Mouse (Mus musculus) liver, adult 2 months (tissue): ENCODE measurements around the gene Tfb2m. TPM values are rescaled to one million over a fixed set of nuclear protein-coding genes. Genes with fewer than 3 reads are reported as not detected.

Experiments used
- DNase-seq: peaks from one replicate; pipeline ENCODE4 v3.0.0-alpha.2; 2011; ENCODE audit warnings: low read depth, low spot score; ENCODE audit errors: extremely low read depth
- H3K27ac ChIP-seq: fragments of 200-500 bp; replicated peaks from 2 replicates; pipeline ENCODE4 v1.5.1; 2012; ENCODE audit warnings: low read depth, mild to moderate bottlenecking, control low read depth, inconsistent platforms, low read length; ENCODE audit not compliant: insufficient read depth
- H3K27me3 ChIP-seq: fragments of 200-500 bp; 2 replicates; pipeline ENCODE4 v1.6.1; 2012; ENCODE audit warnings: mild to moderate bottlenecking, moderate library complexity, low read length, inconsistent platforms; ENCODE audit not compliant: control insufficient read depth, insufficient read depth
- H3K36me3 ChIP-seq: fragments of 200-500 bp; 2 replicates; pipeline ENCODE4 v1.6.1; 2012; ENCODE audit warnings: low read length, inconsistent platforms; ENCODE audit not compliant: control insufficient read depth, insufficient read depth
- H3K4me1 ChIP-seq: fragments of 200-500 bp; 2 replicates; pipeline ENCODE4 v1.6.1; 2011; ENCODE audit warnings: low read length; ENCODE audit not compliant: control insufficient read depth, insufficient read depth
- H3K4me3 ChIP-seq: fragments of 200-500 bp; 2 replicates; pipeline ENCODE4 v1.5.1; 2011; ENCODE audit warnings: low read depth, mild to moderate bottlenecking, control low read depth, low read length, moderate library complexity; ENCODE audit not compliant: insufficient read depth
- H3K79me2 ChIP-seq: fragments of 200-500 bp; 2 replicates; pipeline ENCODE4 v1.6.1; 2012; ENCODE audit warnings: inconsistent platforms, mild to moderate bottlenecking, low read length, moderate library complexity; ENCODE audit not compliant: control insufficient read depth, insufficient read depth
- H3K9ac ChIP-seq: fragments of 200-500 bp; 2 replicates; pipeline ENCODE4 v1.6.1; 2012; ENCODE audit warnings: low read depth, mild to moderate bottlenecking, control low read depth, inconsistent platforms, low read length
- CTCF ChIP-seq: fragments of 200-500 bp; IDR thresholded peaks from 2 replicates; pipeline ENCODE4 v1.5.1; 2011; ENCODE audit warnings: low read depth, low read length, control low read depth
- POLR2A ChIP-seq: fragments of 200-500 bp; IDR thresholded peaks from 2 replicates; pipeline ENCODE4 v1.6.1; 2011; ENCODE audit warnings: low read length, control low read depth; ENCODE audit not compliant: insufficient read depth; ENCODE audit errors: extremely low read depth
- WGBS: fragments of 180-500 bp; shearing (Covaris S2); methylation state at CpG from one replicate; pipeline ENCODE4 v1.1.7; 2018; 5-methylcytosine and 5-hydroxymethylcytosine counted together
- polyA plus RNA-seq: library from polyadenylated mRNA; depleted of rRNA; stranded (reverse); fragments of >200 nt; gene quantifications from 2 replicates; pipeline ENCODE4 v1.2.3, GENCODE M21; 2012
- total RNA-seq: library from RNA; depleted of rRNA; stranded (reverse); fragments of >200 nt; gene quantifications from 2 replicates; pipeline ENCODE4 v1.2.3, GENCODE M21; 2014

Tfb2m gene
- total and polyA plus RNA-seq, 2 experiments: 8.2 to 21.7 TPM

DNA sequence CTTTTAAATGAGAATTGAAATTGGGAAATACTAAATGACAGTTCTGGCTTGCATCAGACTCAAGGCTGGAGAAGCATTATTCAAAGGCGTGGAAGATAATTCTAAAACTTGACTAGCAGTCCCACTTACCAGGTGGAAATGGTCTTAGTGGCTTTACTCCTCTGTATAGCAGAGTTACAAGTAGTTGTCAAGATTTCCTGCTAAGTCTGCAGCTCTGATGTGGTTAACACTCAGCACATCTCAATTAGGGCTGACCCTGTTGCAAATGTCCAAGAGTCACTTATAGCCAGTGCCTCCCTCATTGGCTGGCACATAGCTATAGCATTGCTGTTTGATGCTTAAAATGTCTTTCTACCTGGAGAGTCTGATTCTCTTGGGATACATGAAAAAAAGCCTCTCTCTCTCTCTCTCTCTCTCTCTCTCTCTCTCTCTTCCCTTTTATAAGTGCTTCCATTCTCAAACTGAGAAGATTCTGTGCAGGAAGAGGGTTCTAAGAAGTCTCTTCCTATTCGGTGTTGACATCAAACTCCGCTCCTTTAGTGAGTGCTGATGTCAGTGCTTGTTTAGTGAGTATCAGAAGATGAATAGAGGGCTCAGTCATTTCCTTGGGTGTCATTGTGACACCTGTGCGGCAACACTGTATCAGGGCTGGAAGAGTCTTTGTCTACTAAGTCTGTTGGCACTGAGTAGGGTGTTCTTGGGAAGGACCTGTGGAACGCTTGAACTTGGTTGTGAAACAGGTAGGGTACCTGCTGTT lies 3.1 kb upstream of the Tfb2m start:
- peak; percentile 68 for DNase-seq
- no peak overlapping the region for H3K27ac ChIP-seq
- H3K4me3 ChIP-seq: no peak overlapping the region
- no peak overlapping the region for H3K9ac ChIP-seq
- peaks cover 16% of the 10 kb centered on the region; the same call in 1 of the 2 replicates for H3K79me2 ChIP-seq
- H3K27me3 ChIP-seq: no peaks in the 10 kb centered on the region
- H3K4me1 ChIP-seq: peaks cover 24% of the 10 kb centered on the region
- WGBS: 59% methylated on average over 5 of the region's 5 CpGs
- no peak for TF ChIP-seq POLR2A
- no peak for TF ChIP-seq CTCF
- no peaks in the 10 kb centered on the region for H3K36me3 ChIP-seq

DNA sequence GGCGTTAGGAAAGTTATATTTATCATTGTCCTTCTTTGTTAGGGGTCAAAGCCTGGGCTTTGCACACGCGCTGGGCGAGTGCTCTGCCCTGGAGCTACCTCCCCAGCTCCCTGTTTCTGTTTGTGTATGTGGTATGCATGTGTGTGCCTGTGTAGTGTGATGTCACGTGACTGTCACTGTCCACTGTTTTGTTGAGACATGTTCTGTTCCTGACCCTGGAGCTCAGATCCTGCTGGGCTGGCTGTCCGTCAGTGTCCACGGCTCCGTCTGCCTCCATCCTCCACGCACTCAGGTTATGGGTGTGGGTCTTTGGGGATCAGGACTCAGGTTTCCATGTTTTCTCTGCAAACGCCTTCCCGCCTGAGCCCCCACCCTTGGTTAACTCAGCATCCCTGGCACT lies 2.2 kb upstream of the Tfb2m start:
- Histone ChIP-seq H3K9ac (no peak overlapping the region), H3K36me3 (no peaks in the 10 kb centered on the region), H3K79me2 (peaks cover 13% of the 10 kb centered on the region; the same call in 1 of the 2 replicates), H3K27me3 (no peaks in the 10 kb centered on the region), H3K4me1 (peaks cover 17% of the 10 kb centered on the region), H3K27ac (no peak overlapping the region), H3K4me3 (no peak overlapping the region)
- DNase-seq: no peak
- WGBS: 74% methylated on average over 11 of the region's 11 CpGs
- TF ChIP-seq CTCF: no peak
- no peak for TF ChIP-seq POLR2A

DNA sequence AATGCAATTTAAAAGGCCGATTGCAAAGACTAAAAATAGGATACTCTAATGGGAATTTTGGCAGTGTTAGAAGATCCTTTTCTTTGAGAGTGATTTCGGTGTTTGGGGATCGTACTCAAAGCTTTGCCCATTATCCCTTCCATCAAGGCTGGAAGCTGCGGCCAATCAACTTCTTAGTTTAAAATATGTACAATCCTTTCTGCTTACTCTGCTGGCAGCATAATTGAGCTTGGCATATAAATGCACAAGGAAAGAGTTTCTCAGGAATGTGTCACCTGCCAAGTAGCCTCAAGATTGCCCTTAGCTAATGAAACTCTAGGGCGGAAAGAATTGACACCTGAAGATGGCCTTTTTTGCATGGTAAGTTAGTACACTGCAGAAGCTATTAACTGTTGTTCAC lies 1.1 kb upstream of the Tfb2m start:
- WGBS: 14% methylated on average over 5 of the region's 5 CpGs
- peaks cover 13% of the 10 kb centered on the region; the same call in 1 of the 2 replicates for H3K79me2 ChIP-seq
- TF ChIP-seq CTCF: no peak
- no peak for TF ChIP-seq POLR2A
- no peaks in the 10 kb centered on the region for H3K36me3 ChIP-seq
- peaks cover 12% of the 10 kb centered on the region for H3K4me1 ChIP-seq
- H3K4me3 ChIP-seq: peak overlapping the region; percentile 80; the same call in 1 of the 2 replicates
- H3K27ac ChIP-seq: no peak overlapping the region
- no peaks in the 10 kb centered on the region for H3K27me3 ChIP-seq
- peak; percentile 19 for DNase-seq
- 0 out of 2 replicates have a peak overlapping the region, but pooled peaks have one; percentile 26 for H3K9ac ChIP-seq

DNA sequence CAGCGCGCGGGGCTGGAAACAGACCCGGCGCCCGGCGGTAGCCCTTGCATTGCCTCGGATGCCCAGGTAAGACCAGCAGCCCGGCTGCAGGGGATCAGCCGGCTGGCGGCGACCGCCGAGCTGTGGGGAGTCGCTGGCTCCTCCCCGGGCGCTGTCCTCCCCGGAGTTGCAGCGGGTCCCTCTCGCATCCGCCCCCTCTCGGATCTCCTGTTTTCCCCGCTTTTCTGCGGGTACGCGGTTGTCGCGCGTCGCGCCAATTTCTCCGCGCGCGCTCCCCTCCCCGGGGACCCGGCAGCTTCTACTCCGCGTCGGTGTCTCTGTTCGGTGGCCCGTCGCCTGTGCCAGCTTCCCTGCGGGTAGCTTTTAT lies 467 bp upstream of the Tfb2m start:
- under 1% methylated on average over 38 of the region's 44 CpGs for WGBS

DNA sequence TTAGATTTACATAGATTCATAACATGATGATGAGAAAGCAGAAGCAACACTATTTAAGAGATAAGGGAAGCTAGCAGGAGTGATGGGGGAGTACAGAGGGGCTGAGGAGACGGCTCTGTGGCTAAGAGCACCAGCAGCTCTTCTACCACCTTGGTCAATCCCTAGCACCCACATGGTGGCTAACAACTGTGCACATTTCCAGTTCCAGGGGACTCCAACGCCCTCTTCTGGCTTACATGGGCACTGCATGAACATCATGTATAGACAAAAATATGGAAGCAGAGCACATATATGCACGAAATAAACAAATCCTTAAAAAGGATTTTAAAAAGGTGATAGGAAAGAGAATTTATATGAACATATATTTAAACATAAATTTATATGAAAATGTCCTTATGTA lies 4.6 kb downstream of the Tfb2m start:
- peak; percentile 52 for TF ChIP-seq CTCF
- no peak for TF ChIP-seq POLR2A
- Histone ChIP-seq H3K27ac (no peak overlapping the region), H3K9ac (no peak overlapping the region), H3K79me2 (peaks cover 7% of the 10 kb centered on the region; the same call in 1 of the 2 replicates), H3K4me1 (peaks cover 5% of the 10 kb centered on the region), H3K36me3 (peaks cover 21% of the 10 kb centered on the region), H3K4me3 (no peak overlapping the region), H3K27me3 (no peaks in the 10 kb centered on the region)
- 65% methylated on average over 3 of the region's 3 CpGs for WGBS
- DNase-seq: no peak

More for the DNA sequence above, 467 bp upstream of the Tfb2m start:
- Histone ChIP-seq H3K4me1 (peaks cover 10% of the 10 kb centered on the region), H3K79me2 (peaks cover 13% of the 10 kb centered on the region; the same call in 1 of the 2 replicates), H3K36me3 (no peaks in the 10 kb centered on the region; the same call in 1 of the 2 replicates), H3K27me3 (no peaks in the 10 kb centered on the region), H3K4me3 (peak overlapping the region; percentile 80), H3K9ac (peak overlapping the region; percentile 91), H3K27ac (peak overlapping the region; percentile 84)
- 0 out of 2 replicates have a peak, but pooled peaks have one; percentile 3 for TF ChIP-seq CTCF
- no peak for TF ChIP-seq POLR2A
- no peak for DNase-seq

DNA sequence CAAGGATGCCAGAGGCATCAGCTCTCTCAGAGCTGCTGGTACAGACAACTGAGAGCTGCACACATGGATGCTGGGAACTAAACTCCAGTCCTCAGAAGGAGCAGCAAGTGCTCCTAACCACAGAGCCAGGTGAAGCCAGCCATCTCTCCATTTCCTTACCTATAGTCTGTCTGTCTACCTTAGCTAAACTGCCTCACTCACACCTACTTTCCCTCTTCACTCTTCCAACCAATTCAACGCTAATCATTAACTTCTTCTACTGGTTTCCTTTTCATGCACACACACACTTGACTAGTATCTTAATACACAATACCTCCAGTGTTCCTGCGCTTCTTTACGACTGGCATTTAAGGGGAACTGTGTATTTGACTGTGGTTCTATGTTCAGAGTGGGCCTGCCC lies 6.2 kb downstream of the Tfb2m start:
- no peak overlapping the region for H3K4me3 ChIP-seq
- no peak overlapping the region for H3K27ac ChIP-seq
- peaks cover 27% of the 10 kb centered on the region for H3K36me3 ChIP-seq
- TF ChIP-seq POLR2A (no peak), CTCF (no peak)
- no peaks in the 10 kb centered on the region; the same call in 1 of the 2 replicates for H3K4me1 ChIP-seq
- H3K27me3 ChIP-seq: no peaks in the 10 kb centered on the region
- H3K79me2 ChIP-seq: peaks cover 4% of the 10 kb centered on the region; the same call in 1 of the 2 replicates
- H3K9ac ChIP-seq: no peak overlapping the region
- WGBS: 48% methylated on average over 3 of the region's 3 CpGs
- DNase-seq: peak; percentile 28
